ENCODE assay signal across 11 mouse cellular contexts in the genomic region with DNA sequence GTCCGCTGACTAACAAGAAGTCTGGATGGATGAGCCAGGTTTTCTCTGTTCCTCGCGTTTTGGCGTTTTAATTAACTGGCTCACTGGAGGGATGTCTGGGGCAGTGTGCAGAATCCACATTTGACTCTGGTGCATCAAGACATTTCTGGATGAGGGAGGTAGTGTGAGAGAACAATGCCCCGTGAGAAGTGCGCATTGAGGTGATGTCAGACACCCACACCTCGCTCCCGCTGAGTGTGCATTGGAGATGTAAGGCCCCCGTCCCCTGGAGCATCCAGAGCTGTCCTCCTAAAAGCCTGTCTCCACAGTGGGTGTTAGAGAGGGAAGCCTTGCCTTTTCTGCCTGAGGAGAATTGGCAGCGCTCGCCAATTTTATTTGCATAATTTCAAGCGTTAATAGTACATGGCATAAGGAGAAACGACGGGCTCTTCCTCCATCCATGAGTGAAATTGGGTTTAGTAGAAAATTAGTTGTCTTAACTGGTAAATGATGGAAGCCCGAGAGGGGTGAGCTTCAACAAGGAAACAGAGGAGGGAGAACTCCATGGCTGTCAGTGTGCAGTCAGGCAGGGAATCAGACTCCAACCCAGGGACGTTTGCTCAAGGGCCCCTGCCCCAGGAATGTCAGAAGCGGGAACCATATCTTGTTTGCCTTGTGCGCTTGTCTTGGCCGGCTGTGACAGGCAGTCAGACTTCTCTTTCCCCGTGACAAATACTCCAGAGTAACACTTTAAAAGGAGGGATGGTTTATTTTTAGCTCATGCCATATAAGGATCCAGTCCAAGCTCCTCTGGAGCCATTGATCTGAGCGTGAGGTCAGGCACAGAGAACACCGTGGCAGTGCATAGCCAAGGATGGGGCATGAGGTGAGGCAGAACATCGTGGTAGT. TPM values are rescaled to one million over a fixed set of nuclear protein-coding genes. Genes with fewer than 3 reads are reported as not detected.
DNase-seq lines count a peak whose midpoint lies in the region; ATAC-seq and TF ChIP-seq lines count a peak whose summit lies in the region.
"Had no signal": no experiment of that assay in that cellular context is flagged by ENCODE, and none has a peak within 500 bp of the region (broad histone marks: within the 10 kb centered on the region; RNA-seq: fewer than 3 reads in every experiment).

No protein-coding gene starts in this region.

- no peak for TF ChIP-seq POLR2A in cerebellum, adult 2 months (IDR thresholded peaks at IDR 0.05; ENCODE audit: borderline replicate concordance, insufficient read depth, low read length)

- peaks cover 7% of the 10 kb centered on the region for H3K4me1 ChIP-seq in hindbrain, embryonic 10.5 days (replicated peaks)
- no peaks in the 10 kb centered on the region for H3K4me1 ChIP-seq in hindbrain, embryonic 11.5 days (replicated peaks; ENCODE audit: control insufficient read depth, insufficient read depth, low read length)
- H3K4me1 ChIP-seq in forebrain, embryonic 15.5 days: peaks cover 15% of the 10 kb centered on the region
- H3K4me1 ChIP-seq in hindbrain, embryonic 16.5 days (ENCODE audit: control insufficient read depth, insufficient read depth, low read depth, low read length): peaks cover 4% of the 10 kb centered on the region
- peaks cover 3% of the 10 kb centered on the region; the same call in 1 of the 2 replicates for H3K4me1 ChIP-seq in midbrain, postnatal 0 days (ENCODE audit: insufficient read depth, low read length)
- no peaks in the 10 kb centered on the region for H3K4me1 ChIP-seq in cerebellum, adult 2 months (ENCODE audit: control insufficient read depth, insufficient read depth, low read length)
- H3K4me1 ChIP-seq: limb, embryonic 12.5 days had no signal

- H3K9me3 ChIP-seq in hindbrain, embryonic 10.5 days: peaks cover 11% of the 10 kb centered on the region; the same call in 1 of the 2 replicates
- H3K9me3 ChIP-seq in hindbrain, embryonic 11.5 days (ENCODE audit: control insufficient read depth, low read length): no peaks in the 10 kb centered on the region
- no peaks in the 10 kb centered on the region for H3K9me3 ChIP-seq in forebrain, embryonic 15.5 days
- H3K9me3 ChIP-seq in hindbrain, embryonic 16.5 days (ENCODE audit: control insufficient read depth, low read length): no peaks in the 10 kb centered on the region
- no peaks in the 10 kb centered on the region for H3K9me3 ChIP-seq in midbrain, postnatal 0 days (ENCODE audit: low read length)
- H3K9me3 ChIP-seq: limb, embryonic 12.5 days had no signal

- no peak overlapping the region for H3K9ac ChIP-seq in hindbrain, embryonic 11.5 days (ENCODE audit: low read depth, low read length)
- H3K9ac ChIP-seq in forebrain, embryonic 15.5 days (replicated peaks): no peak overlapping the region
- no peak overlapping the region for H3K9ac ChIP-seq in hindbrain, embryonic 16.5 days (ENCODE audit: low read depth, low read length)
- no peak overlapping the region for H3K9ac ChIP-seq in midbrain, postnatal 0 days (replicated peaks; ENCODE audit: low read length, poor library complexity, severe bottlenecking)
- H3K9ac ChIP-seq: limb, embryonic 12.5 days had no signal

- TF ChIP-seq CTCF in midbrain, postnatal 0 days (IDR thresholded peaks at IDR 0.05): no peak
- TF ChIP-seq CTCF in cerebellum, adult 2 months (IDR thresholded peaks at IDR 0.05; ENCODE audit: borderline replicate concordance, insufficient read depth, low read depth, low read length): no peak

- 85% methylated on average over 23 of the region's 23 CpGs for WGBS in hindbrain, embryonic 10.5 days
- 83% methylated on average over 23 of the region's 23 CpGs for whole genome bisulfite sequencing in hindbrain, embryonic 11.5 days
- 56% methylated on average over 23 of the region's 23 CpGs for WGBS in forebrain, embryonic 15.5 days
- WGBS in hindbrain, embryonic 16.5 days: 49% methylated on average over 23 of the region's 23 CpGs
- 58% methylated on average over 23 of the region's 23 CpGs for WGBS in midbrain, postnatal 0 days
- WGBS in cerebellum, adult 2 months: 26% methylated on average over 23 of the region's 23 CpGs

- H3K27ac ChIP-seq in hindbrain, embryonic 10.5 days: 0 out of 2 replicates have a peak overlapping the region, but pooled peaks have one; percentile 23
- no peak overlapping the region for H3K27ac ChIP-seq in hindbrain, embryonic 11.5 days (ENCODE audit: low read depth, low read length)
- H3K27ac ChIP-seq in forebrain, embryonic 15.5 days (replicated peaks): peak overlapping the region; percentile 83
- H3K27ac ChIP-seq in hindbrain, embryonic 16.5 days (ENCODE audit: low read depth, low read length): peak overlapping the region; percentile 18
- peak overlapping the region; percentile 78 for H3K27ac ChIP-seq in midbrain, postnatal 0 days (ENCODE audit: low read depth, low read length)
- no peak overlapping the region for H3K27ac ChIP-seq in cerebellum, adult 2 months (ENCODE audit: insufficient read depth, low read length)
- H3K27ac ChIP-seq: limb, embryonic 12.5 days had no signal

- ATAC-seq in hindbrain, embryonic 11.5 days (ENCODE audit: low FRiP score): no peak
- ATAC-seq in forebrain, embryonic 15.5 days (replicated peaks): peak; percentile 65
- peak; percentile 71 for ATAC-seq in hindbrain, embryonic 16.5 days
- ATAC-seq in midbrain, postnatal 0 days (ENCODE audit: low FRiP score): peak; percentile 77
- ATAC-seq in megakaryocyte, adult 5-6 weeks (ENCODE audit: poor library complexity, severe bottlenecking): no peak

- H3K36me3 ChIP-seq in hindbrain, embryonic 10.5 days: peaks cover 89% of the 10 kb centered on the region
- H3K36me3 ChIP-seq in hindbrain, embryonic 11.5 days (ENCODE audit: control insufficient read depth, insufficient read depth, low read length): 0 out of 2 replicates have a peak, but pooled peaks cover 5% of the 10 kb centered on the region
- H3K36me3 ChIP-seq in forebrain, embryonic 15.5 days: peaks cover 54% of the 10 kb centered on the region
- H3K36me3 ChIP-seq in hindbrain, embryonic 16.5 days (ENCODE audit: control insufficient read depth, insufficient read depth, low read length): 0 out of 2 replicates have a peak, but pooled peaks cover 2% of the 10 kb centered on the region
- peaks cover 28% of the 10 kb centered on the region for H3K36me3 ChIP-seq in midbrain, postnatal 0 days (ENCODE audit: insufficient read depth, low read length)
- H3K36me3 ChIP-seq: limb, embryonic 12.5 days had no signal

- DNase-seq in hindbrain, embryonic 10.5 days (ENCODE audit: low spot score): no peak
- DNase-seq in hindbrain, embryonic 11.5 days (ENCODE audit: low spot score): no peak
- DNase-seq in midbrain, postnatal 0 days (ENCODE audit: low spot score): peak; percentile 76
- DNase-seq in cerebellum, adult 2 months: no peak
- no peak for DNase-seq in embryo, embryonic 10.5 days (ENCODE audit: low spot score)

- H3K4me3 ChIP-seq in hindbrain, embryonic 10.5 days: no peak overlapping the region
- no peak overlapping the region for H3K4me3 ChIP-seq in hindbrain, embryonic 11.5 days (ENCODE audit: low read depth, low read length)
- no peak overlapping the region for H3K4me3 ChIP-seq in forebrain, embryonic 15.5 days
- no peak overlapping the region for H3K4me3 ChIP-seq in hindbrain, embryonic 16.5 days (ENCODE audit: low read length)
- no peak overlapping the region for H3K4me3 ChIP-seq in midbrain, postnatal 0 days (ENCODE audit: low read depth, low read length)
- no peak overlapping the region for H3K4me3 ChIP-seq in cerebellum, adult 2 months (replicated peaks; ENCODE audit: insufficient read depth, low read depth, low read length)
- H3K4me3 ChIP-seq: limb, embryonic 12.5 days; myocyte had no signal

- no peaks in the 10 kb centered on the region for H3K27me3 ChIP-seq in hindbrain, embryonic 10.5 days (ENCODE audit: insufficient read depth, poor library complexity, severe bottlenecking)
- no peaks in the 10 kb centered on the region for H3K27me3 ChIP-seq in hindbrain, embryonic 11.5 days (ENCODE audit: control insufficient read depth, insufficient read depth, low read length)
- no peaks in the 10 kb centered on the region for H3K27me3 ChIP-seq in forebrain, embryonic 15.5 days
- no peaks in the 10 kb centered on the region for H3K27me3 ChIP-seq in hindbrain, embryonic 16.5 days (replicated peaks; ENCODE audit: control insufficient read depth, insufficient read depth, low read length)
- no peaks in the 10 kb centered on the region for H3K27me3 ChIP-seq in midbrain, postnatal 0 days (ENCODE audit: insufficient read depth, low read length)
- no peaks in the 10 kb centered on the region for H3K27me3 ChIP-seq in cerebellum, adult 2 months (ENCODE audit: control insufficient read depth, insufficient read depth, low read length)
- H3K27me3 ChIP-seq: limb, embryonic 12.5 days had no signal

- H3K4me2 ChIP-seq in hindbrain, embryonic 11.5 days (replicated peaks; ENCODE audit: low read depth, low read length): no peak overlapping the region
- H3K4me2 ChIP-seq in forebrain, embryonic 15.5 days (replicated peaks): no peak overlapping the region
- no peak overlapping the region for H3K4me2 ChIP-seq in hindbrain, embryonic 16.5 days (ENCODE audit: low read length)
- no peak overlapping the region for H3K4me2 ChIP-seq in midbrain, postnatal 0 days (ENCODE audit: low read depth, low read length, poor library complexity, severe bottlenecking)
- H3K4me2 ChIP-seq: limb, embryonic 12.5 days had no signal

RNA-seq across cellular contexts. Expression of a gene that starts 35.8 kb away (rescaled TPM):
- polyA plus RNA-seq in hindbrain, embryonic 10.5 days (2016; fragmentation: Nextera tagmentation; extraction: Ambion mirVana): 6.3 and 12.8 TPM in 2 replicates
- polyA plus RNA-seq in hindbrain, embryonic 11.5 days (2014; fragmentation: Nextera tagmentation; extraction: Ambion mirVana): 5.7 and 6.6 TPM in 2 replicates
- polyA plus RNA-seq in forebrain, embryonic 15.5 days (2015; fragmentation: Nextera tagmentation; extraction: Ambion mirVana): 32.0 and 32.8 TPM in 2 replicates
- 19.4 and 27.5 TPM in 2 replicates for polyA plus RNA-seq in hindbrain, embryonic 16.5 days (2015; fragmentation: Nextera tagmentation; extraction: Ambion mirVana)
- total RNA-seq in midbrain, postnatal 0 days (2014; rRNA removed): 104 and 133 TPM in 2 replicates
- polyA plus RNA-seq in midbrain, postnatal 0 days (2015; fragmentation: Nextera tagmentation; extraction: Ambion mirVana): 23.7 and 24.7 TPM in 2 replicates
- not detected in 2 replicates for total RNA-seq in megakaryocyte, adult 5-6 weeks (2015)
- 0.22 TPM in 1 of 2 replicates, not detected in the other for total RNA-seq in megakaryocyte, adult 5-6 weeks (2017)
- polyA plus RNA-seq in cerebellum, adult 2 months (2012; rRNA removed): 25.6 and 26.9 TPM in 2 replicates
- total RNA-seq: gastrocnemius, adult 18-20 months had no signal
- polyA plus RNA-seq: myocyte had no signal

Comparison
In these comparisons a context has a peak if more than half of its experiments do, and no peak if none do; other contexts are left out.
1. H3K27ac ChIP-seq: peak in hindbrain, embryonic 10.5 days (single experiment), forebrain, embryonic 15.5 days (single experiment), hindbrain, embryonic 16.5 days (single experiment) and midbrain, postnatal 0 days (single experiment); none in hindbrain, embryonic 11.5 days (single experiment) and cerebellum, adult 2 months (single experiment).
2. ATAC-seq: peak in forebrain, embryonic 15.5 days (single experiment), hindbrain, embryonic 16.5 days (single experiment) and midbrain, postnatal 0 days (single experiment); none in hindbrain, embryonic 11.5 days (single experiment) and megakaryocyte, adult 5-6 weeks (single experiment).